Mouse (Mus musculus): Measurements from ENCODE around the gene Irf2. TPM values are rescaled to one million over a fixed set of nuclear protein-coding genes. Genes with fewer than 3 reads are reported as not detected.

The Irf2 gene
- polyA plus RNA-seq, 1 experiment from 2014 or later = 11.1 TPM

DNA sequence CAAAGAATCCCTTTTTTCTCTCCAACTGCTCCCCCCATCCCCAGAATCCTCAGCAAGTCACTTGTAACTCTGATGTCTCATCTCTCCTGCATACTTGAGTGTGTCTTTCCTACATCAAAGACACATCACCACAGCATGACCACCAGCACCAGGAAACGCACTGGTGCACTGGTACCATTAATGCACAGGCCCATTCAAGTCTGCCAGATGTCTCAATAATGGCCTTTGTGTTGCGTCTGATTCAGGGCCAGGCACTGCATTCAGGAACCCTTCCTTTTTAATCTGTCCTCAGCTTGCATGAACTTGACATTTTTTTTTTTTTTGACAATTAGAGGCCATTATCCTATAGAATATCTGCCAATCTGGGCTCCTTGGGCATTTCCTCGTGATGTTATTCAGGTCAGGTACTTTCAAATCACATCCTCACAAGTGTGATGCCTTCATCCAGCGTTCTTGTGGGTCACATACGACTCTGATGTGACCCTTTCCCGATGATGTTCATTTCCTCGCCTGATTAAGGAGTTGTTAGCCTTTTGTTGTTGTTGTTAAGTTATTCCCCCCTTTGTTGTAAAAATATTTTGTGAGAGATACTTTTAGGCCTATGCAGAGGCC, 31.5 kb downstream of the Irf2 start:
- WGBS = 37% methylated on average over 7 of the region's 7 CpGs
- no peak overlapping the region for H3K27ac ChIP-seq (ENCODE audit: low read depth, low read length)
- peak; percentile 79; the same call in 1 of the 2 replicates for ATAC-seq (ENCODE audit: low FRiP score)

DNA sequence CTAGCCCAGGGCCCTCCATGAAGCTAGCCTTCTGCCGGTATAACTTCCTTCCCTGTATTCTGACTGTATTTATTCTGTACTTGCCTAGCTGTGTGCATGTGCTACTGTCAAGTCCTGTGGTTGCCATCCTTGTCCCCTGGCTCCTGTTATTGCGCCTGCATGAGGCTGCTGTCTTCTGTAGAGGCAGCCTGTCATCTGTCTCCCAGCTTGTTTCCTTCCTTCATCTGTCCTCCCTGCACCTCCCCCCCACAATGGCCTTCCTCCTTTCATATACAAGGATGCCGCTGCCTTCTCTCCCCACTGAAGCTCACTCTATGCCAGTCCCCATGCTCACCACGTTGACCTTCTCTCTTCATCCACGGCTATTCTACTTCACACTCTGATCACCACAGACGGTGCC, 33.3 kb downstream of the Irf2 start:
- Histone ChIP-seq H3K4me2 (replicated peaks; ENCODE audit: low read depth, low read length) (no peak overlapping the region), H3K27me3 (ENCODE audit: control insufficient read depth, insufficient read depth, low read length) (no peaks in the 10 kb centered on the region), H3K4me3 (ENCODE audit: low read depth, low read length) (no peak overlapping the region), H3K4me1 (replicated peaks; ENCODE audit: control insufficient read depth, insufficient read depth, low read length) (peaks cover 6% of the 10 kb centered on the region), H3K9me3 (ENCODE audit: control insufficient read depth, low read length) (no peaks in the 10 kb centered on the region), H3K9ac (ENCODE audit: low read depth, low read length) (no peak overlapping the region), H3K27ac (ENCODE audit: low read depth, low read length) (no peak overlapping the region), H3K36me3 (ENCODE audit: control insufficient read depth, insufficient read depth, low read length) (no peaks in the 10 kb centered on the region)
- no peak for DNase-seq (ENCODE audit: low spot score)
- WGBS = 90% methylated on average over 6 of the region's 6 CpGs
- ATAC-seq (ENCODE audit: low FRiP score) = no peak

More for the DNA sequence above, 31.5 kb downstream of the Irf2 start:
- no peaks in the 10 kb centered on the region for H3K9me3 ChIP-seq (ENCODE audit: control insufficient read depth, low read length)
- no peak overlapping the region for H3K4me3 ChIP-seq (ENCODE audit: low read depth, low read length)
- peaks cover 6% of the 10 kb centered on the region for H3K4me1 ChIP-seq (replicated peaks; ENCODE audit: control insufficient read depth, insufficient read depth, low read length)
- H3K4me2 ChIP-seq (replicated peaks; ENCODE audit: low read depth, low read length) = no peak overlapping the region
- no peaks in the 10 kb centered on the region for H3K36me3 ChIP-seq (ENCODE audit: control insufficient read depth, insufficient read depth, low read length)
- H3K27me3 ChIP-seq (ENCODE audit: control insufficient read depth, insufficient read depth, low read length) = no peaks in the 10 kb centered on the region
- DNase-seq (ENCODE audit: low spot score) = peak; percentile 36
- no peak overlapping the region for H3K9ac ChIP-seq (ENCODE audit: low read depth, low read length)

DNA sequence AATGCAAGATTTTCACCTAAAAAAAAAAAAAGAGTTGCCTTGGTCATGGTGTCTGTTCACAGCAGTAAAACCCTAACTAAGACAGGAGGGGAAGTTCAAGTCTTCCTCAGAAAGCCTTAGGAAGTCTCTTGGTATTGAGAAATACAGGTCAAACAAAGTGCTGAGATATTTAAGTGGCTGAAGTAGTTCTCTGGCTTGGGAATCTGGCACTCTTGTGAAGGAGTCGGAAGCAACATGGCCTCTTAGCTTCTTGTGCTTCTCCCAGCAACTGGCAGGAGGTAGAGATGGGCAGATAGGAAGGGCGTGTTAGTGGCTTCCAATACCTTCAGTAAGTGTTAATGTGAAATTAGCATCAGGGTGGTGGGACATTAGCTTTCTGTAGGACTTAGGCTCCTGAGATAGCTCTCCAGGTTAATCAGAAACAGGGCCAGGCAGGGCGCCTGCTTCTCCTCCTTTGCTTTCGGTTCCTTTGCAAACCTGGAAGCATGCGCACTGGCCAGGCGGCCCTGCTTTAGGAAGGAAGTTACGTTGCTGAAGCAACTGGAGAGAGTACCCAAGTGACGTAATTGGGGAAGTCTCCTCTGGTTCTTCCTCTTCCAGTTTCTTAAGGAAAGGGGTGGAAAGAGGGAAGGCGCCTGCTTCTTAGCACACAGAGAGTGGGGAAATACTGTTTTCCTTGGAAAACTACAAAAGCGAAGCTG, 38.4 kb downstream of the Irf2 start:
- no peaks in the 10 kb centered on the region for H3K36me3 ChIP-seq (ENCODE audit: control insufficient read depth, insufficient read depth, low read length)
- H3K4me2 ChIP-seq (replicated peaks; ENCODE audit: low read depth, low read length) = no peak overlapping the region
- H3K27ac ChIP-seq (ENCODE audit: low read depth, low read length) = no peak overlapping the region
- H3K9me3 ChIP-seq (ENCODE audit: control insufficient read depth, low read length) = no peaks in the 10 kb centered on the region
- no peaks in the 10 kb centered on the region for H3K4me1 ChIP-seq (replicated peaks; ENCODE audit: control insufficient read depth, insufficient read depth, low read length)
- ATAC-seq (ENCODE audit: low FRiP score) = no peak
- H3K27me3 ChIP-seq (ENCODE audit: control insufficient read depth, insufficient read depth, low read length) = no peaks in the 10 kb centered on the region
- DNase-seq (ENCODE audit: low spot score) = no peak
- no peak overlapping the region for H3K9ac ChIP-seq (ENCODE audit: low read depth, low read length)
- 95% methylated on average over 10 of the region's 10 CpGs for WGBS
- H3K4me3 ChIP-seq (ENCODE audit: low read depth, low read length) = no peak overlapping the region

DNA sequence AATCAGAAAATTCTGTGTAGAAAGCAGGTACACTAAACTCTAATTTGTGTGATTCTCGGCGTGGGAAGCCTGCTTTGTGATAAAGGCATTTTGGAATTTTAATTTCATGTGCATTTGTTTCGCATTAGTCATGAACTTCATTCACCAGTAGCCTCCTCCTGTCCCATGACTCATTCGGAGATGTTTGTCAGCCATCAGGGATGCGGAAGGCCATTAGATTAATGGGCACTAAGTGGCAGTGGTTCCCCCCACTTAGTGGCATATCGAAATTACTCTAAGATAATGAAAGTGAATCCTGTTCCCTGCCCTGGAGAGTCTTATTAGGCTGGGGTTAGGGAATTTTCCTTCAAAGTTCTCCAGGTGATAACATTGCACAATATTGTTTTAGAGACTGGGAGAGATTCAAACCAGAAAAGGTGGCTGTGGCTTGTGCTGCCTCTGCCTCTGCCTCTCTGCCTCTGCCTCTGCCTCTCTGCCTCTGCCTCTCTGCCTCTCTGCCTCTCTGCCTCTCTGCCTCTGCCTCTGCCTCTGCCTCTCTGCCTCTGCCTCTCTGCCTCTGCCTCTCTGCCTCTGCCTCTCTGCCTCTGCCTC, 41.6 kb downstream of the Irf2 start:
- Histone ChIP-seq H3K9ac (ENCODE audit: low read depth, low read length) (no peak overlapping the region), H3K4me1 (replicated peaks; ENCODE audit: control insufficient read depth, insufficient read depth, low read length) (no peaks in the 10 kb centered on the region), H3K27me3 (ENCODE audit: control insufficient read depth, insufficient read depth, low read length) (no peaks in the 10 kb centered on the region), H3K4me3 (ENCODE audit: low read depth, low read length) (no peak overlapping the region), H3K9me3 (ENCODE audit: control insufficient read depth, low read length) (no peaks in the 10 kb centered on the region), H3K4me2 (replicated peaks; ENCODE audit: low read depth, low read length) (no peak overlapping the region), H3K27ac (ENCODE audit: low read depth, low read length) (no peak overlapping the region), H3K36me3 (ENCODE audit: control insufficient read depth, insufficient read depth, low read length) (no peaks in the 10 kb centered on the region)
- DNase-seq (ENCODE audit: low spot score) (no peak), ATAC-seq (ENCODE audit: low FRiP score) (no peak)
- 88% methylated on average over 6 of the region's 6 CpGs for WGBS

DNA sequence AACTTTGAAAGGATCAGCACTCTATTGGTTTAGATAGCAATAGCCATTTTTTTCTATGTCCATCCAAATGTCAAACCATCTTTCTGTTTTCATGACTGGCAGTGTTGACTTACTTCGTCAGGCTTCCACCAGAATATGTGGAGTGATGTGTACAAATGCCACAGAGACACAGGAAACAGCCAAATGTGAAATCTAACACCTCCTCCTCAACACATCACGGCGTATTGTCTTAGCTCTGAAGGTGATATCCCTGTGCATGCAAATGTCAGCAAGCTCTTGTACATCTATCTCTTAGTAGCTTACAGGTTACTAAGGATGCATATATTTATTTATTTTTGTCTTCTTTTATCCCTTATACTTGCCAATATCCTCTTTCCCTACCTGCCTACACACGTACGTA, 42.7 kb downstream of the Irf2 start:
- Histone ChIP-seq H3K9ac (ENCODE audit: low read depth, low read length) (no peak overlapping the region), H3K27me3 (ENCODE audit: control insufficient read depth, insufficient read depth, low read length) (no peaks in the 10 kb centered on the region), H3K4me3 (ENCODE audit: low read depth, low read length) (no peak overlapping the region), H3K4me1 (replicated peaks; ENCODE audit: control insufficient read depth, insufficient read depth, low read length) (no peaks in the 10 kb centered on the region), H3K27ac (ENCODE audit: low read depth, low read length) (no peak overlapping the region), H3K4me2 (replicated peaks; ENCODE audit: low read depth, low read length) (no peak overlapping the region), H3K9me3 (ENCODE audit: control insufficient read depth, low read length) (no peaks in the 10 kb centered on the region), H3K36me3 (ENCODE audit: control insufficient read depth, insufficient read depth, low read length) (no peaks in the 10 kb centered on the region)
- DNase-seq (ENCODE audit: low spot score) (no peak), ATAC-seq (ENCODE audit: low FRiP score) (no peak)
- 91% methylated on average over 5 of the region's 5 CpGs for WGBS

DNA sequence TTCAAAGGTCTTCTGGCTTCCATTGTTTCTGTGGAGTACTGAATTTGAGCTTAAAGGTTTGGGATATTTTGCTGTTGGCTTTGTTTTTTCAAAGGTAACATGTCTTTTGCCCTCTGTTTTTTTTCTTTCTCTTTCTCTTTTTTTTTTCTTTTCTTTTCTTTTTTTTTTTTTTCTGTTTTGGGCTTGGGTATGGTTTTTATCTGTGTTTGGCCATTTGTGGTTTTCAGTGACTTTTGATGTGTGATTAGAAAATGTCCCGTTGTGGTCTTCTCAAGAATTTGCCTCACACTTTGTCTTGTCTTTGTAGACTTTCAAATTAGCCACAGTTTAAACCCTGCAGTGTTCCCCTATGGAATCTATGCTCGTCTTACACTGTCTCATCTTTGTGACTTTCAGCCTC, 45.5 kb downstream of the Irf2 start:
- Histone ChIP-seq H3K9me3 (ENCODE audit: control insufficient read depth, low read length) (no peaks in the 10 kb centered on the region), H3K27me3 (ENCODE audit: control insufficient read depth, insufficient read depth, low read length) (no peaks in the 10 kb centered on the region), H3K4me1 (replicated peaks; ENCODE audit: control insufficient read depth, insufficient read depth, low read length) (no peaks in the 10 kb centered on the region), H3K4me3 (ENCODE audit: low read depth, low read length) (no peak overlapping the region), H3K36me3 (ENCODE audit: control insufficient read depth, insufficient read depth, low read length) (no peaks in the 10 kb centered on the region), H3K4me2 (replicated peaks; ENCODE audit: low read depth, low read length) (no peak overlapping the region), H3K9ac (ENCODE audit: low read depth, low read length) (no peak overlapping the region), H3K27ac (ENCODE audit: low read depth, low read length) (no peak overlapping the region)
- ATAC-seq (ENCODE audit: low FRiP score) (no peak), DNase-seq (ENCODE audit: low spot score) (no peak)
- WGBS = 70% methylated on average over 2 of the region's 2 CpGs

DNA sequence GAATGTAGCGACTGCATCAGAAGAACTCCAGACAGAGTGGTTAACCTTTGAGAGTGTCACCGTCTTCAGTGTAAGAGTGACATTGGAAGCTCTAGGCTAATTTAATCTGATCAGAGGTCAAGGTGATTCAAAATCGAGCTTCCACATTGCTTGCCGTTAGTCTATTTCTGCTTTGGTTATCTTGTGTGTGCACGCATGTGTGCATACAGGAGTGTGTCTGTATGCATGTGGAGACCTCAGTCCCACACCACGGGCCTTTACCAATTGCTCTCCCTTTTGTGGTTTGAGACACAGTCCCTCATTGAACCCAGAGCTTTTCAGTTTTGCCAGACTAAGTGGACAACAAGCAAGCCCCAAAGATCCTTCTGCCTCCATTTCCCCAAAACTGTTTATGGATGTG, 46.4 kb downstream of the Irf2 start:
- Histone ChIP-seq H3K9ac (ENCODE audit: low read depth, low read length) (no peak overlapping the region), H3K4me2 (replicated peaks; ENCODE audit: low read depth, low read length) (no peak overlapping the region), H3K36me3 (ENCODE audit: control insufficient read depth, insufficient read depth, low read length) (no peaks in the 10 kb centered on the region), H3K27ac (ENCODE audit: low read depth, low read length) (no peak overlapping the region), H3K9me3 (ENCODE audit: control insufficient read depth, low read length) (no peaks in the 10 kb centered on the region), H3K4me3 (ENCODE audit: low read depth, low read length) (no peak overlapping the region), H3K27me3 (ENCODE audit: control insufficient read depth, insufficient read depth, low read length) (no peaks in the 10 kb centered on the region), H3K4me1 (replicated peaks; ENCODE audit: control insufficient read depth, insufficient read depth, low read length) (no peaks in the 10 kb centered on the region)
- no peak for DNase-seq (ENCODE audit: low spot score)
- no peak for ATAC-seq (ENCODE audit: low FRiP score)
- 84% methylated on average over 6 of the region's 6 CpGs for WGBS

DNA sequence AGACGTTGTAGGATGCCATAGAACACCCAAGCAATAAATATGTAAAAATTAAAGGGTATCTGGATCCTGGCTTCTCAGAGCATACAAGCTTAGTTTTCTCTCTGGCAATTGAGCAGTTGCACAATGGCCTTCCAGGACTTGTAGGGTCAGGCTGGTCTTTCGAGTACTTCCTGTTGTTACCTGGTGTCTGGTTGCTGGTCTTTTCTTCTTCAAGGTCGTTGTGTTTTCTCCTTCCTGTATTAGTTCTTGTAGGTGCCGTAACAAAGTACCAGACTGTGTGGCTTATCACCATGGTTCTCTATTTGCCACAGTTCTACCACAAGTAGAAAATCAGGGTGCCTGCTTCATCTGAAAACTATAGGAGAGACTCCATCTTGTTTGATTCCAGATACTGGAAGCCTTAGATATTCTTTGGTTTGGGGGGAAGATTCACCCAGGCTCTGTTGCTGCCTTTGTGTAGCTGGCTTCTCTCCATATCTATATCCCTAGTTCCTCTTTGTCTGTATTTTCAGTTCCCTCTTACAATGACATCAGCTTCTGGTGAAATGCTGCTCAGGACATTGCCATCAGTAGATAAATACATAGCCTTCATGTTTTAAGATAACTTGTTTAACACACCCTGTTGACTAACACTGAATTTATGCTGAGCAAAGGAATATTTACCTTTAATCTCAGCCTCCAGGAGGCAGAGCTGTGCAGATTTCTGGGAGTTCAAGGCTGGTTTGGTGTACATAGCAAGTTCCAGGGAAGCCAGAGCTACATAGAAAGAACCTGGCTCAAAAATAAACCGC, 49.8 kb downstream of the Irf2 start:
- DNase-seq (ENCODE audit: low spot score) (no peak), ATAC-seq (ENCODE audit: low FRiP score) (no peak)
- no peaks in the 10 kb centered on the region for H3K36me3 ChIP-seq (ENCODE audit: control insufficient read depth, insufficient read depth, low read length)
- no peak overlapping the region for H3K4me3 ChIP-seq (ENCODE audit: low read depth, low read length)
- no peaks in the 10 kb centered on the region for H3K9me3 ChIP-seq (ENCODE audit: control insufficient read depth, low read length)
- H3K4me2 ChIP-seq (replicated peaks; ENCODE audit: low read depth, low read length) = no peak overlapping the region
- no peaks in the 10 kb centered on the region for H3K4me1 ChIP-seq (replicated peaks; ENCODE audit: control insufficient read depth, insufficient read depth, low read length)
- no peak overlapping the region for H3K27ac ChIP-seq (ENCODE audit: low read depth, low read length)
- WGBS = 91% methylated on average over 5 of the region's 5 CpGs
- H3K27me3 ChIP-seq (ENCODE audit: control insufficient read depth, insufficient read depth, low read length) = no peaks in the 10 kb centered on the region
- no peak overlapping the region for H3K9ac ChIP-seq (ENCODE audit: low read depth, low read length)

Measured in hindbrain, embryonic 11.5 days (tissue).